Mouse (Mus musculus): ENCODE results near the gene Fbp1.

DNA sequence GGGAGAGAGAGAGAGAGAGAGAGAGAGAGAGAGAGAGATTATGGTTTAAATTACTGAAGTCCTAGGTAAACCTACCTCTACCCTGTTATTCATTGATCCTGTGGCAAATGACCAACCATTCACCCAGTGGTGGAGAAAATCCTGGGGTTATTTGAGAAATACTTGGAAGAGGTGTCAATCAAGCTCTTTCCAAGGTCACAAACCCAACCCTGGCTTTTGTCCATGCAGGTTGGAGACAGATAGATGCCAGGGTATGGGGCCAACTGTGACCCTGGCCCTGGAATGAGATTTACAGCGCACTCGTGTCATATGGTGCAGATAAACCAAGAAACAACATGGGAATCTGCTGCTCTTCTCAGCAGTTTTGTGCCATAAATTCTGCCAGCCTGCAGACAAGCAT lies 4.6 kb downstream of the Fbp1 start:
- TF ChIP-seq ZC3H11A (IDR thresholded peaks at IDR 0.05; ENCODE audit: borderline replicate concordance, low read depth, low read length) (no peak), ZNF384 (IDR thresholded peaks at IDR 0.05; ENCODE audit: low read depth, low read length) (no peak)
